Mouse (Mus musculus) effector memory CD4-positive, alpha-beta T cell, adult 7 months (primary cell): ENCODE data around the gene Yod1. TPM values are rescaled to one million over a fixed set of nuclear protein-coding genes. Genes with fewer than 3 reads are reported as not detected.

Experiments used
- polyA plus RNA-seq: library from polyadenylated mRNA; unstranded; fragments of 100-300 nt; shearing (Covaris generic); gene quantifications from one replicate; pipeline ENCODE4 v1.2.1, GENCODE M21; 2017

The Yod1 gene
- 3.6 TPM for polyA plus RNA-seq

GRCm38 (mm10) chr1:130717291-130717871 lies at the start of gene Yod1:
Gene Yod1, plus strand, starts transcription at chr1:130717327.

DNA sequence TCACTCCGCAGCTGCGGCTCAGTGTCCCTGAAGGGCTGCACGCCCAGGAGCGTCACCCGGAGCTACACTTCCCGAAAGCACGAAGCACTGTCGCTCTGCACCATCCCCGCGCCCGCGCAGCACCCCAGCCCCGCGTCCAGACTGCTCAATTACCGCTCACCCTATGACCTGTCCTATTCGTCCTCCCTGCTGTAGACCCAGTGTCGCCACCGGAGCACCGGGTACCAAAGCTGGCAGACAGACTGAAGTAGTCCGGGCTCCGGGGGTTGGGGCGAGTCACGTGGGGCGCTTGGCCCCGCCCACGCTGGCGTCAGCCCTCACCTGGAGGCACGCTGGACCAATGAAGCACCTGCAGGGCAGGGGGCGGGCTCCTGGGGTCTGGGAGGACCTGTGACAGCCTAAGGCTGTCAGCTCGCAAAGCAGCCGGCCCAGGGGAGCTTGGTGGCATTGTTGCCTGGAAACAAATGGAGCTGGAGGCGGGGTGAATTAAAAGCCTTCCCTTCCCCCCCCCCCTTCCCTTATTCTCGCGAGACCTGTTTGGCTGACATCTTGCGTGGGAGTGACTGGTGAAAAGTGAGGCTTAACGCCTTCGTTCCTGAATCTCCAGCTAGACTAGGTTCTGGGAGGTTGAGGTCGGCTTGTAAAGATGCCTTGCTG lies 1.4 kb upstream of the Yod1 start, which contains the start of gene Gm29427:
Gene Gm29427 (minus strand): TSS at position 239 of the 657 bp plus-strand sequence.

DNA sequence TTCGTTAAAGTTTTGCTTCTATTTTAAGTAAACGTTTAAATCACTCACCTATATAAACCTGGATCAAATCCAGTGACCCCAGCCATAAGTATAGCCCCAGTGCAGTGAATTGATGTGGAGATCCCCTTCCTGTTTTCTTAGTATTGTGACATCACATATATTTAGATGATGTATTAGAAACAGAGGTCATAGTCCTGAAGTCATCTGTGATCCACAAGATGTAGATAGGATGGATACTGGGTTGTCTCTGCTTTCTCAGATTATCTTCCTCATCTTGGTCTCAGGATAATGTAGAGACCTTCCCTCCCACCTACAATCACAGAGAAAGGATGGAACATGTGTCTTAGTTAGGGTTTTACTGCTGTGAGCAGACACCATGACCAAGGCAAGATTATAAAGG lies 12.0 kb downstream of the Yod1 start, which contains the start of gene Pfkfb2:
Gene Pfkfb2 (minus strand): TSS at position 101 of the 400 bp plus-strand sequence.

DNA sequence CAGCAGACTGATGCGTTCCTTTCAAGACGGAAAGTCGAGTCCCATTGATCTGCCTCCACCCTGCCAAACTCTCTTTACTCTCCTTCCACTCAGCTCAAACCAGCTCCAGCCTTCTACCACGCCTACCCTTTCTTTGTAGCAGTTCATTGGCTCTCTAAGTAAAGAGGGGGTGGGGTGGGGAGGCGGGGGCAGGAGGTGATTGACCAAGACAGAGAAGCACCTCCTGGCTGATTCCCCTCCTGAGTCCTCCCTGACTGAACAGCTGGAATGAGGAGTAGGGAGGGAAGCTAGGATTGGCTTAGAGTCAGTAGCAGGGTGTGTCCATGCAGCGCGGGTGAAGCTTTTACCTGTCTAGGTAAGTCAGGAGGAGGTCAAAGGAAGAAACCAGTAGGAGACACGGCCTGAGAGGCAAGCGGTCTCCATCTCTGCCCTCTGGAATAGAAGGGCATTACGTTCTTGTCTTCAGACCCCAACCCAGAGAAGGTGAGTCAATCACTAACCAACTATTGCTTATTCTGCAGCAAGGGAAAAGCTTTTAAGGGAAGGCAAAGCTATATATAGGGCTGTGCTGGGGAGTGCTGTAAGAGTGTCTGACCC lies 14.7 kb downstream of the Yod1 start, which contains the start of gene AA986860:
Gene AA986860 (plus strand): TSS at position 236 of the 597 bp plus-strand sequence.

Other genes starting within 250 kb of the Yod1 start
- not detected for gene Zp3r, start 87.7 kb upstream of the Yod1 start, polyA plus RNA-seq
- gene C4bp, start 55.7 kb upstream of the Yod1 start, polyA plus RNA-seq, result not detected
- gene Gm29427, start 1.5 kb upstream of the Yod1 start, polyA plus RNA-seq, result not detected
- 5.5 TPM for gene Pfkfb2, start 11.9 kb downstream of the Yod1 start, polyA plus RNA-seq
- gene AA986860, start 14.6 kb downstream of the Yod1 start, polyA plus RNA-seq, result not detected
- not detected for gene Fcamr, start 83.6 kb downstream of the Yod1 start, polyA plus RNA-seq
- 0.51 TPM for gene Pigr, start 109.4 kb downstream of the Yod1 start, polyA plus RNA-seq
- not detected for gene Fcmr, start 148.3 kb downstream of the Yod1 start, polyA plus RNA-seq
- gene Il24, start 170.1 kb downstream of the Yod1 start, polyA plus RNA-seq, result not detected
- gene Il20, start 194.1 kb downstream of the Yod1 start, polyA plus RNA-seq, result not detected
- not detected for gene Il19, start 222.8 kb downstream of the Yod1 start, polyA plus RNA-seq